Mouse (Mus musculus) ES-E14 (cell line): ENCODE data around the gene Dis3l.

Experiments used
- CHD2 ChIP-seq: IDR thresholded peaks from 2 replicates; pipeline ENCODE4 v1.6.1; 2014; ENCODE audit warnings: mild to moderate bottlenecking, low read depth, low read length, inconsistent platforms
- MAFK ChIP-seq: IDR thresholded peaks from 2 replicates; pipeline ENCODE4 v1.6.1; 2014; ENCODE audit warnings: mild to moderate bottlenecking, low read depth, low read length, inconsistent platforms; ENCODE audit not compliant: insufficient read depth

DNA sequence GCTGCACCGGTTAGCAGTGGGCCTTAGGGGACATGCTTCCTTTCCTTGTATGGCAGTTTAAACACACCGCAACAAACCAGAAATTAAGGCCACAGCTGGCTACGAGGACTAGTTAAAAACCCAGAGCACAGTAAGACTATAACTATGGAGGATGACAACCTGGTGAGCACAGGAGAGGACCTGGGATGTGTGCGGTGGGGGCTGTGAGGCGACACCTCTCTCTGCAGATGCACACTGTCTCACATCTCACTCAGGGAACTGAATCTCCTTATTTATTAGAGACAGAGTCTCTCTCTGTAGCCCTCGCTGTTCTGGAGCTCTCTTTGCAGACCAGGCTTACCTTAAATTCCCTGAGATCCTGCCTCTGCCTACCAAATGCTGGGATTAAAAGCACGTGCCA, 17.1 kb downstream of the Dis3l start:
- TF ChIP-seq CHD2 (no peak), MAFK (no peak)
